Mouse (Mus musculus) layer of hippocampus, adult 8-10 months (tissue): ENCODE data around the gene Ptpn11. TPM values are rescaled to one million over a fixed set of nuclear protein-coding genes. Genes with fewer than 3 reads are reported as not detected.
A peak's percentile ranks its signal among the peaks of the same experiment; 100 is the strongest.
"Not testable (repeated sequence)": the region's sequence is repeated elsewhere in the genome, so short reads cannot be mapped to it uniquely, and the experiment has no call there.

Experiments used
- DNase-seq, 2 experiments: peaks; one replicate each; pipeline ENCODE4 v3.0.0; 2022; ENCODE audit warnings: low spot score in 2 of 2
- total RNA-seq, 4 experiments: library from RNA; stranded (reverse); gene quantifications; 2 replicates each; pipeline ENCODE4 v1.2.4; 2022

The Ptpn11 gene
- total RNA-seq, result 100 to 1,000 TPM in 2 of 4 experiments, 10 to 100 TPM in 2; 97.1 to 101 (median 99.7) TPM

- peak; percentile 62 to 63 for DNase-seq
Observed at GRCm38 (mm10) chr5:121190836-121191583, at the start of gene Ptpn11. Gene Ptpn11 (minus strand): TSS chr5:121191397.

DNA sequence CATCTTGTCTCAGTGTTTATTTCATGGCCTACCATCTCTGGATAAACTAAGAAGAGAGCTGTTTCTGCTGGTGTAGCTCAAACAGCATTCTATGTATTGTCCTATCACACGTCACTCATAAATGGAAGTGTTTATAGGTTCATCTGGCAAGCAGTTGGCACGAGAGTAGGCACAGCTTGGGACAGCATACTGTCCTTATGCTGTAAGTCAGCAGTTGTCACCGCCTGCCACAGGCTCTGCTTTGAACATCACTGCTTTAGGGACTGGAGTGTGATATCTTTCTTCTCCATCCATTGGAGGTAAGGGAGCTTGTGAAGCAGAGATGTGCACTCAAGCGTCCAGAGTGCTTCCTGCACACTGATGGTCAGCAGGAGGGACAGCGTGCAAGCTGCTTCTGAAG is 48.6 kb upstream of the Ptpn11 start:
- peak; percentile 63 to 76 for DNase-seq

- no peak for DNase-seq
Observed at GRCm38 (mm10) chr5:121238208-121238607, 47.0 kb upstream of the Ptpn11 start.

DNA sequence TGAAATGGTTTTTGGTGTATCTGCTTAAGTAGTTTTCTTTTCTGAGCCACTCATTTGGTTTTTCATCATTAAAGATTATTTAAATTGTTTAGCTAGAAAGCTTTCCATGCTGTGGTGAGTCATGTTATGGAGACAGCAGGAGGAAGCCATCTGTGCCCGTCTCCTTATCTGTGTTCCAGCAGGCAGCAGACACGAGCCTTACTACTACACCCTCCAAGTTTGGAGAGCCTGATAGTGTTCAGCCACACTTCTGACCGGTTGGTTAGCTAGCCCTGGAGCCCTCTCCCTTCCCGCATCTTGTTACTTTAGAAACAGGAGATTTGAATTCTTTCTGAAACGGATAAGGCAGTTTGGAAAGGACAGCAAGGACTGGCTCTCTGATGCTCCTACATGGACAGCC is 45.0 kb upstream of the Ptpn11 start:
- peak; percentile 67 to 72 for DNase-seq

- DNase-seq, result no peak
Observed at GRCm38 (mm10) chr5:121233726-121234125, 42.5 kb upstream of the Ptpn11 start.

- no peak for DNase-seq
Observed at GRCm38 (mm10) chr5:121232789-121233188, 41.6 kb upstream of the Ptpn11 start.

GRCm38 (mm10) chr5:121230811-121231210 is 39.6 kb upstream of the Ptpn11 start:
- no peak for DNase-seq

DNA sequence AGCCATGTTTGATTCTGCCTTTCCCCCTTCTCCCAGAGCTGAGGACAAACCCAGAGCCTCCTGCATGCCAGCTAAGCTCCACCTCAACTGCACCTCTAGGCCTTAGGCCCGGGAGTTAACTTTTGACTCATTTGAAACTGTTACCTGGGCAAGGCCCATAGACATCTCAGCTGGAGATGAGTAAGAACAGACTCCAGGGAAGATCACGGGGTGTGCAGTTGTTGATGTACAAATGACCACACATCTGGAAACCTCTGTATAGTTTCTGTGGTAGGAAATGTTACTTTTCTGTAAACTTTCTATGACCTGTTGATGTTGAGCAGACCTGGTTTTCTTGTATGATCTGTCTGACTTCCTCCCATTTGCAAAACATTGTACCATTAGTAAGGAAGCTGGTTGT is 38.0 kb upstream of the Ptpn11 start:
- DNase-seq, result no peak

GRCm38 (mm10) chr5:121227330-121227729 is 36.1 kb upstream of the Ptpn11 start:
- not testable (repeated sequence) for DNase-seq

- DNase-seq, result no peak
Observed at GRCm38 (mm10) chr5:121226845-121227244, 35.6 kb upstream of the Ptpn11 start.

GRCm38 (mm10) chr5:121226406-121226805 is 35.2 kb upstream of the Ptpn11 start:
- DNase-seq, result no peak

DNA sequence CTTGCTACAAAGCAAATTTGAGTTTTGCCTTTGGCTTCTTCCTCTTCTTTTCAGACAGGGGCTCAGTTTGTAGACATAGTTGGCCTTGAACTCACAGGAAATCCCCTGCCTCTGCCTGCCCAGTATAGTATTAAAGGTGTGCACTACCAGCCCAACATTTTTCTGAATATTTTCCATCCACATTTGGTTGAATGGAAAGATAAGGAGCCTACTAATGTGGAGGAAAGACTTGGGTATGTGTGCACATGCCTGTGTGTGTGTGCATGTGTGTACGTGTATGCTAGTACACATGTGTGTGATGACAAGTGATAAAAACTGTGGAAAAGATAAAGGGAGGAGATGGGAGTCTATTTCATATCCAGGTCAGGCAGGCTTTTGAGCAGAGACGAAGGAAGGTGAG is 34.7 kb upstream of the Ptpn11 start:
- no peak for DNase-seq

- DNase-seq, result no peak
Observed at GRCm38 (mm10) chr5:121224856-121225255, 33.7 kb upstream of the Ptpn11 start.

GRCm38 (mm10) chr5:121224020-121224419 is 32.8 kb upstream of the Ptpn11 start:
- not testable (repeated sequence) for DNase-seq

DNA sequence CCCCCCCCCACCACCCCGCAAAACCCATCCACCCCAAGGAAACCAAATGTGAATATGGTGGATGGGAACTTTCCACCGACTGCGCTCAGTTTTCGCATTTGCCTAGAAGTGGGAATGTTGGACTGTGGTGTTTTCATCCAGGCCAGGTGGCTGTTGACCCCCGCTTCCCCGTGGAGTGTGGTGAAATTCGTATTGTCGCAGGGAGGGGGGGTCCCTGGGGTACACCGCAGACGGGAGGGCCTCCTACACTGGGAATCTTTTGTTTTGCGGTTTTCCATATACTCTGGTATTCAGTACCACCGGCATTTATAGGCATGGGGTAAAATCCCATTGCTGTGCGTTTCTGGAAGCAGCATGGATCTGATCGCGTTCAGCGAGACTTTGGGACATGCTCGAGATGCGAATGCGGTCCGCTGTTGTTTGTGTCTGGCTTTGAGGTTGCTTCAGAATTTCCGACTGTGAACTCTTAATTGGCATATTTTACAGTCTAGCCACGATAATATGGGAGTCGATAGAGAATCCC is 30.2 kb upstream of the Ptpn11 start:
- DNase-seq, result no peak

DNA sequence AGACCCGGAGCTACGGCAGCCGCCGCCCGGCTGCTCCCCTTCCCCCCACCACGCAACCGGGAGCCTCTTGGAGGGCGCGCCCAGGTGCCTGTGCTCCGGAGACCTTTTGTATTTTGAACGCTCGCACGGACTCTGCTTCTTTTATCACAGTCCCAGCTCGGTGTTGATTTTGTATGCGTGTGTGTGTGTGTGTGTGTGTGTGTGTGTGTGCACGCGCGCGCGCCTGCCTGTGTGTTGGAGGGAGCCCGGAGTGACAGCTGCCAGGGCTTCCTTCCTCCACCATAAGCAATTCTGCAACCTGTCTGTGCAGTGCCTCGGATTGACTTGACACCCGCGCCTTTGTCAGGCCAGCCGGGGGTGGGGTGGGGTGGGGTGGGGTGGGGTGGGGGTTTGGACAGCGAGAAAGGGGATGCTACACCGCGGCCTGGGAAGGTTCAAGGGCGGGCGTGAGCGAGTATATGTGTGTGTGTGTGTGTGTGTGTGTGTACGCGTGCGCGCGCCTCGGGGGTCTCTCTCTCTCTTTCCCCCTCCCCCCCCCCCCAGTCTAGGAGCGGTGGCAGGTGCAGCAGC is 29.6 kb upstream of the Ptpn11 start:
- DNase-seq, result peak; percentile 40 to 54

DNA sequence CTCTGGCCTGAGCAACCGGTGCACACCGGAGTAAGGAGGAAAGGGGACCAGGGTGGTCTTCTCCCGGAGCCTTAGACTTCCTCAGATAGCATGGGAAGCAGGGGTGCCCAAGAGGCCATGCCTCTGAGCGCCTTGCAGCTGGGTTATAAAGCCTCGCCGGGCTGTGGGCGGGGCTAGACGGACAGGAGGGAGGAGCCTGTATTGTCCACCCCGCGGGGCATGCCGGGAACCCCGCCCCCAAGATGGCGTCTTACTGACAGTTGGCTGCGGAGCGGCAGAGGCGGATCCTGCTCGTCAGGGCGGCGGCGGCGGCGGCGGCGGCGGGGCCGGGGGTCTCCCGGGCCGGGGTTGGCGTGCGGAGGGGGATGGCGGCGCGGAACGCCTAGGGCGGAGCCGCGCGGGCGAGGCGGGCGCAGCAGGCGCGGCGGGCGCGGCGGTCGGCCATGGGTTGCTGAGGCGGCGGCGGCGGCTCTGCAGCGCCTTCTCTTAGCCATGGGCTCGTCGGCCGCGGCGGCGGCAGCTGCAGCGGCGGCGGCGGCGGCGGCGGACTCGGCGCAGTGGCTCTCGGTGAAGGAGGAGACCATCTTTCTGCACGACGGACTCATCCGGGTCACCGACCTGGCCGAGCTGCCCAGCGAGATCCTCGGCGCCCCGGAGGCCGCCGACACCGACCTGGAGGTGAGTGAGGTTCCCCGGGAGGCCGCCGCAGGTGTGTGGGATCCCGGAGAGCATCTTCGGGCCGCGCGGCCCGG is 29.0 kb upstream of the Ptpn11 start, which contains the start of gene Hectd4:
Gene Hectd4 (plus strand): TSS at position 240 of the 752 bp plus-strand sequence.
- peak; percentile 90 to 94 for DNase-seq

GRCm38 (mm10) chr5:121219190-121219589 is 28.0 kb upstream of the Ptpn11 start:
- DNase-seq, result no peak

DNA sequence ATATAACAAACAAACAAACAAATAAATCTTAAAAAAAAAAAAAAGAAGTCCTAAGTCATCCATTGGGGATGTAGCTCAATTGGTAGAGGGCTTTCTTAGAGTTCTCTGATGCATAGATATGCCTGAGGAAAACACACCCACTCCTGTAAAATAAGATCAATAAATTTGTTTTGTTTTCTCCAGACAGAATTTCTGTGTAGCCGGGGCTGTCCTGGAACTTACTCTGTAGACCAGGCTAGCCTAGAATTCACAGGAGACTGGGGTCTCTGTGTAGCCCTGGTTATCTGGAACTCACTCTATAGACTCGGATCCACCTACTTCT is 26.1 kb upstream of the Ptpn11 start:
- DNase-seq, result no peak

GRCm38 (mm10) chr5:121216584-121217312 is 25.6 kb upstream of the Ptpn11 start:
- not testable (repeated sequence) for DNase-seq

GRCm38 (mm10) chr5:121216126-121216446 is 24.9 kb upstream of the Ptpn11 start:
- no peak for DNase-seq
